Mouse (Mus musculus) thymus, adult 2 months (tissue): ENCODE measurements around the gene Ccdc61. TPM values are rescaled to one million over a fixed set of nuclear protein-coding genes. Genes with fewer than 3 reads are reported as not detected.

Experiments
- DNase-seq: peaks from one replicate; pipeline ENCODE4 v3.0.0; 2021
- H3K27ac ChIP-seq: fragments of 200-500 bp; 2 replicates; pipeline ENCODE4 v1.5.1; 2012; ENCODE audit warnings: low read length, control low read depth; ENCODE audit not compliant: control insufficient read depth, insufficient read depth
- H3K27me3 ChIP-seq: fragments of 200-500 bp; 2 replicates; pipeline ENCODE4 v1.6.1; 2012; ENCODE audit warnings: mild to moderate bottlenecking, low read length, moderate library complexity, mixed read lengths; ENCODE audit not compliant: control insufficient read depth, insufficient read depth
- H3K36me3 ChIP-seq: fragments of 200-500 bp; 2 replicates; pipeline ENCODE4 v1.6.1; 2012; ENCODE audit warnings: mild to moderate bottlenecking, low read length, moderate library complexity; ENCODE audit not compliant: control insufficient read depth, insufficient read depth
- H3K4me1 ChIP-seq: fragments of 200-500 bp; replicated peaks from 2 replicates; pipeline ENCODE4 v1.6.1; 2012; ENCODE audit warnings: low read length; ENCODE audit not compliant: control insufficient read depth, insufficient read depth
- H3K4me3 ChIP-seq: fragments of 200-500 bp; 2 replicates; pipeline ENCODE4 v1.5.1; 2012; ENCODE audit warnings: mild to moderate bottlenecking, low read length, control low read depth, moderate library complexity; ENCODE audit not compliant: control insufficient read depth, insufficient read depth
- CTCF ChIP-seq: fragments of 200-500 bp; IDR thresholded peaks from 2 replicates; pipeline ENCODE4 v1.5.1; 2012; ENCODE audit warnings: mild to moderate bottlenecking, control low read depth, low read length, moderate library complexity, borderline replicate concordance; ENCODE audit not compliant: control insufficient read depth, poor library complexity, insufficient read depth; ENCODE audit errors: extremely low read depth
- POLR2A ChIP-seq: fragments of 200-500 bp; IDR thresholded peaks from 2 replicates; pipeline ENCODE4 v1.6.1; 2012; ENCODE audit warnings: mild to moderate bottlenecking, low read length, control low read depth, moderate library complexity; ENCODE audit not compliant: control insufficient read depth, poor library complexity, insufficient read depth; ENCODE audit errors: extremely low read depth
- WGBS: fragments of 180-500 bp; shearing (Covaris S2); methylation state at CpG from one replicate; pipeline ENCODE4 v1.1.7; 2018; 5-methylcytosine and 5-hydroxymethylcytosine counted together
- polyA plus RNA-seq: library from polyadenylated mRNA; depleted of rRNA; stranded (reverse); fragments of >200 nt; gene quantifications from 2 replicates; pipeline ENCODE4 v1.2.3, GENCODE M21; 2012; rRNA removed

Ccdc61 gene
- polyA plus RNA-seq, 1 experiment: 56.5 TPM

- H3K4me3 ChIP-seq: no peak overlapping the region
- H3K4me1 ChIP-seq: peaks cover 10% of the 10 kb centered on the region
- TF ChIP-seq CTCF (no peak), POLR2A (no peak)
- WGBS: 40% methylated on average over 5 of the region's 5 CpGs
- H3K27me3 ChIP-seq: no peaks in the 10 kb centered on the region; the same call in 1 of the 2 replicates
- H3K36me3 ChIP-seq: no peaks in the 10 kb centered on the region
- H3K27ac ChIP-seq: no peak overlapping the region
- no peak for DNase-seq
Observed at GRCm38 (mm10) chr7:18844811-18845210, 65.4 kb downstream of the Ccdc61 start.

- Histone ChIP-seq H3K4me1 (peaks cover 10% of the 10 kb centered on the region), H3K4me3 (no peak overlapping the region), H3K27ac (no peak overlapping the region; the same call in 1 of the 2 replicates), H3K27me3 (no peaks in the 10 kb centered on the region), H3K36me3 (no peaks in the 10 kb centered on the region)
- DNase-seq: no peak
- WGBS: 92% methylated on average over 1 of the region's 1 CpGs
- TF ChIP-seq CTCF (no peak), POLR2A (no peak)
Observed at GRCm38 (mm10) chr7:18841174-18841567, 69.0 kb downstream of the Ccdc61 start.

Other genes starting within 250 kb of the Ccdc61 start
- 0.18 and 0.20 TPM in 2 replicates for gene Psg20, start 224.2 kb downstream of the Ccdc61 start, polyA plus RNA-seq
- gene Psg22, start 192.3 kb downstream of the Ccdc61 start, polyA plus RNA-seq: 0.22 and 0.24 TPM in 2 replicates
- not detected in 2 replicates for gene Psg19, start 111.9 kb downstream of the Ccdc61 start, polyA plus RNA-seq
- gene Psg17, start 88.8 kb downstream of the Ccdc61 start, polyA plus RNA-seq: 0.09 TPM in 2 replicates
- gene Mill2, start 70.4 kb downstream of the Ccdc61 start, polyA plus RNA-seq: 1.1 and 1.6 TPM in 2 replicates
- 49.8 and 59.4 TPM in 2 replicates for gene Pglyrp1, start 39.1 kb downstream of the Ccdc61 start, polyA plus RNA-seq
- gene Nova2, start 15.5 kb upstream of the Ccdc61 start, polyA plus RNA-seq: 0.39 and 0.40 TPM in 2 replicates
- gene Nanos2, start 77.0 kb upstream of the Ccdc61 start, polyA plus RNA-seq: 0.12 TPM in 1 of 2 replicates, not detected in the other
- 3.6 and 5.0 TPM in 2 replicates for gene Mypop, start 80.8 kb upstream of the Ccdc61 start, polyA plus RNA-seq
- gene Irf2bp1, start 93.6 kb upstream of the Ccdc61 start, polyA plus RNA-seq: 67.2 and 76.3 TPM in 2 replicates
- 0.51 and 0.69 TPM in 2 replicates for gene Foxa3, start 113.1 kb upstream of the Ccdc61 start, polyA plus RNA-seq
- 150 and 189 TPM in 2 replicates for gene Sympk, start 114.0 kb upstream of the Ccdc61 start, polyA plus RNA-seq
- 0.05 and 0.18 TPM in 2 replicates for gene Rsph6a, start 144.3 kb upstream of the Ccdc61 start, polyA plus RNA-seq
- gene Dmwd, start 165.8 kb upstream of the Ccdc61 start, polyA plus RNA-seq: 50.7 and 55.6 TPM in 2 replicates
- gene Dmpk, start 173.4 kb upstream of the Ccdc61 start, polyA plus RNA-seq: 108 and 154 TPM in 2 replicates
- 14.8 and 20.0 TPM in 2 replicates for gene Six5, start 184.2 kb upstream of the Ccdc61 start, polyA plus RNA-seq
- 0.24 and 0.31 TPM in 2 replicates for gene Gm4969, start 208.0 kb upstream of the Ccdc61 start, polyA plus RNA-seq
- gene Fbxo46, start 209.4 kb upstream of the Ccdc61 start, polyA plus RNA-seq: 29.2 and 30.1 TPM in 2 replicates
- 15.3 and 18.2 TPM in 2 replicates for gene Qpctl, start 238.9 kb upstream of the Ccdc61 start, polyA plus RNA-seq
- 32.8 and 36.7 TPM in 2 replicates for gene Snrpd2, start 239.3 kb upstream of the Ccdc61 start, polyA plus RNA-seq